Mouse (Mus musculus) hindbrain, embryonic 12.5 days (tissue): ENCODE results near the gene Auh. TPM values are rescaled to one million over a fixed set of nuclear protein-coding genes. Genes with fewer than 3 reads are reported as not detected.
A peak's percentile ranks its signal among the peaks of the same experiment; 100 is the strongest.

Experiments
- ATAC-seq: fragments of 200-750 bp; cut with Nextera tagmentation; 2 replicates; pipeline ENCODE4 v1.8.0; 2017; ENCODE audit warnings: moderate TSS enrichment; ENCODE audit not compliant: low FRiP score
- H3K27ac ChIP-seq: fragments of 300-500 bp; sonication (generic); 2 replicates; pipeline ENCODE4 v1.5.1; 2016; ENCODE audit warnings: mild to moderate bottlenecking
- H3K27me3 ChIP-seq: fragments of 300-500 bp; sonication (generic); 2 replicates; pipeline ENCODE4 v1.6.1; 2016; ENCODE audit warnings: mild to moderate bottlenecking
- H3K36me3 ChIP-seq: fragments of 300-500 bp; sonication (generic); 2 replicates; pipeline ENCODE4 v1.6.1; 2016; ENCODE audit warnings: mild to moderate bottlenecking
- H3K4me1 ChIP-seq: fragments of 300-500 bp; sonication (generic); 2 replicates; pipeline ENCODE4 v1.6.1; 2016
- H3K4me2 ChIP-seq: fragments of 300-500 bp; sonication (generic); replicated peaks from 2 replicates; pipeline ENCODE4 v1.6.1; 2016; ENCODE audit warnings: mild to moderate bottlenecking
- H3K4me3 ChIP-seq: fragments of 300-500 bp; sonication (generic); 2 replicates; pipeline ENCODE4 v1.5.1; 2016; ENCODE audit warnings: mild to moderate bottlenecking
- H3K9ac ChIP-seq: fragments of 300-500 bp; sonication (generic); 2 replicates; pipeline ENCODE4 v1.6.1; 2016; ENCODE audit warnings: mild to moderate bottlenecking, moderate library complexity
- H3K9me3 ChIP-seq: fragments of 300-500 bp; sonication (generic); replicated peaks from 2 replicates; pipeline ENCODE4 v1.6.1; 2016; ENCODE audit warnings: mild to moderate bottlenecking
- WGBS: fragments of 180-500 bp; shearing (Covaris S2); methylation state at CpG from one replicate; pipeline ENCODE4 v1.1.7; 2016; 5-methylcytosine and 5-hydroxymethylcytosine counted together
- polyA plus RNA-seq: library from polyadenylated mRNA; unstranded; fragments of >200 nt; fragmentation: Nextera tagmentation; extraction: Ambion mirVana; gene quantifications from 2 replicates; pipeline ENCODE4 v1.2.1, GENCODE M21; 2016

The Auh gene
- polyA plus RNA-seq, result 47.7 and 50.6 TPM in 2 replicates

GRCm38 (mm10) chr13:52929209-52930171 is at the start of gene Auh:
Gene Auh (minus strand): TSS chr13:52929681.
- peak; percentile 97 for ATAC-seq
- Histone ChIP-seq H3K4me2 (peak within 1 kb of the TSS; percentile 59), H3K9me3 (no peaks in the 10 kb centered on the region), H3K9ac (peak within 1 kb of the TSS; percentile 75), H3K4me3 (peak within 1 kb of the TSS; percentile 83), H3K36me3 (no peaks in the 10 kb centered on the region), H3K27ac (peak within 1 kb of the TSS; percentile 89), H3K4me1 (peaks cover 21% of the 10 kb centered on the region), H3K27me3 (no peaks in the 10 kb centered on the region)
- WGBS, result under 1% methylated on average over 62 of the region's 63 CpGs

- ATAC-seq, result peak; percentile 17
- peak overlapping the region; percentile 95 for H3K27ac ChIP-seq
- no peaks in the 10 kb centered on the region for H3K9me3 ChIP-seq
- 2% methylated on average over 42 of the region's 64 CpGs for WGBS
- H3K4me3 ChIP-seq, result peak overlapping the region; percentile 84
- H3K36me3 ChIP-seq, result no peaks in the 10 kb centered on the region
- peaks cover 6% of the 10 kb centered on the region; the same call in 1 of the 2 replicates for H3K27me3 ChIP-seq
- H3K4me1 ChIP-seq, result peaks cover 35% of the 10 kb centered on the region
- peak overlapping the region; percentile 91 for H3K9ac ChIP-seq
- H3K4me2 ChIP-seq, result peak overlapping the region; percentile 94
These were observed 49.0 kb upstream of the Auh start for GRCm38 (mm10) chr13:52978321-52978981.

DNA sequence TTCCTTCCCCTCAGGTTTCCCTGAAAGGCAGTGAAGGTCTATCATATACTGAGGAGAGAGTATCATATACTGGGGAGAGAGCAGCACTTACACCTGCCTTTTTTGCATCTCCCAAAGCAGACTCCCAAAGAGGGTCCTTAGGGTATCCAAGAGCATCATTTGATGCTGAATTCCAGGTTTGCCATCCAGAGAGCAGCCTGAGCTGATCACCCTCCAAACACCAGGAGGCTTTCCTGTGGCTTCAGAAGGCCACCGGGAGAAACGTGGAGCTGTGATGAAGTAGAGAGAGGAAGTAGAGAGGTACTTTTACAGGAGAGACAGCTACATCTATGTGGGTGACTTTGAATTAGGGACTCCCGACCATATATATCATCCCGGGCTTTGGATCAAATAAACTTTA is 48.3 kb upstream of the Auh start:
- H3K4me1 ChIP-seq, result peaks cover 35% of the 10 kb centered on the region
- H3K9ac ChIP-seq, result peak overlapping the region; percentile 91
- H3K9me3 ChIP-seq, result no peaks in the 10 kb centered on the region
- no peak for ATAC-seq
- peak overlapping the region; percentile 95 for H3K27ac ChIP-seq
- peak overlapping the region; percentile 84 for H3K4me3 ChIP-seq
- no peaks in the 10 kb centered on the region for H3K36me3 ChIP-seq
- H3K4me2 ChIP-seq, result peak overlapping the region; percentile 94
- WGBS, result 29% methylated on average over 4 of the region's 4 CpGs
- H3K27me3 ChIP-seq, result peaks cover 6% of the 10 kb centered on the region; the same call in 1 of the 2 replicates

- Histone ChIP-seq H3K9ac (no peak overlapping the region), H3K4me1 (peaks cover 33% of the 10 kb centered on the region), H3K27ac (peak overlapping the region; percentile 95; the same call in 1 of the 2 replicates), H3K4me2 (peak overlapping the region; percentile 94), H3K27me3 (peaks cover 6% of the 10 kb centered on the region; the same call in 1 of the 2 replicates), H3K9me3 (no peaks in the 10 kb centered on the region), H3K4me3 (peak overlapping the region; percentile 84), H3K36me3 (no peaks in the 10 kb centered on the region)
- 67% methylated on average over 9 of the region's 9 CpGs for WGBS
- ATAC-seq, result no peak
These were observed 47.7 kb upstream of the Auh start for GRCm38 (mm10) chr13:52977221-52977609.

GRCm38 (mm10) chr13:52976510-52977220 is 47.2 kb upstream of the Auh start:
- Histone ChIP-seq H3K4me3 (peak overlapping the region; percentile 2), H3K9ac (peak overlapping the region; percentile 35), H3K9me3 (no peaks in the 10 kb centered on the region), H3K27ac (0 out of 2 replicates have a peak overlapping the region, but pooled peaks have one; percentile 9), H3K4me1 (peaks cover 27% of the 10 kb centered on the region), H3K27me3 (peaks cover 2% of the 10 kb centered on the region; the same call in 1 of the 2 replicates), H3K36me3 (no peaks in the 10 kb centered on the region), H3K4me2 (peak overlapping the region; percentile 94)
- ATAC-seq, result no peak
- 27% methylated on average over 16 of the region's 16 CpGs for WGBS

- peak overlapping the region; percentile 2; the same call in 1 of the 2 replicates for H3K4me3 ChIP-seq
- no peak overlapping the region for H3K27ac ChIP-seq
- H3K9ac ChIP-seq, result no peak overlapping the region
- peaks cover 26% of the 10 kb centered on the region for H3K4me1 ChIP-seq
- peak overlapping the region; percentile 94; the same call in 1 of the 2 replicates for H3K4me2 ChIP-seq
- no peaks in the 10 kb centered on the region for H3K27me3 ChIP-seq
- H3K9me3 ChIP-seq, result no peaks in the 10 kb centered on the region
- 38% methylated on average over 8 of the region's 8 CpGs for WGBS
- ATAC-seq, result no peak
- H3K36me3 ChIP-seq, result no peaks in the 10 kb centered on the region
These were observed 46.6 kb upstream of the Auh start for GRCm38 (mm10) chr13:52976130-52976509.

DNA sequence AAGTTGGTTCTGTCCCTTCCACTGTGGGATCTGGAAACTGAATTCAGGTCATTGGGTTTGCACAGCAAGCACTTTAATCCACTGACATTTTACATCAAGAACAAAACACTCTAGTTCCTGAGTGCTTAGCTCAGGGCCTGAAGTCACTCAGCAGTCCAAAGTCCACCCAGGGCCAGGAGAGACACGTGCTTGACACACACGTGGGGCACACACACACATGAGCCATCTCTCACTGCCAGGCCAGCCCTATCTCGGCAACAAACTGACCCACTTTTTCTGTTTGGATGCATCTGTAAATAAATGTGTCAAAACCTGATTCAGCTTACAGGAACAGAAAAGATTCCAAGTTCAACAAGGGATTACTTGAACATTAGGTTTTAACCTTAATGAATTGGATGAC is 45.2 kb upstream of the Auh start:
- ATAC-seq, result no peak
- Histone ChIP-seq H3K9ac (no peak overlapping the region), H3K27me3 (no peaks in the 10 kb centered on the region), H3K4me3 (no peak overlapping the region), H3K27ac (no peak overlapping the region), H3K36me3 (no peaks in the 10 kb centered on the region), H3K9me3 (no peaks in the 10 kb centered on the region), H3K4me1 (peaks cover 26% of the 10 kb centered on the region), H3K4me2 (no peak overlapping the region)
- 84% methylated on average over 3 of the region's 3 CpGs for WGBS

DNA sequence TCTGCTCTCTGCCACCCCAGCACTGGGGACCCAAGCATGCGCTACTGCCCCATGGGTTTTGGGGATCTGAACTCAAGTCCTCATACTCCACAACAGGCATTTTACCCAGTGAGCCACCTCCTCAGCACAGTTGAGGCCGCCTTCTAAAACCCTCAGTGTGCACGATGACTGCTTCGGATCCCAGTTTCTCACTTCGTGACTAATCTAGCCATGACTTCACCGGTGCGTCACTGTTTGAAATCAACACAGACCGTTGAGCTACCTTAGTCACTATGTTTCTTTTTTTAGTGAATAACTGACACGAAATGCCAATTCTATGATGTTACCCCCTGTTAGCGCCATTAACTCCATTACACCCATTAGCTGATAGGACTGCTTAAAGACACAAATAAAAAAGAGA is 43.9 kb upstream of the Auh start:
- Histone ChIP-seq H3K4me1 (peaks cover 26% of the 10 kb centered on the region), H3K4me3 (no peak overlapping the region), H3K4me2 (no peak overlapping the region), H3K9me3 (no peaks in the 10 kb centered on the region), H3K27ac (no peak overlapping the region), H3K27me3 (no peaks in the 10 kb centered on the region), H3K36me3 (peaks cover 4% of the 10 kb centered on the region), H3K9ac (no peak overlapping the region)
- ATAC-seq, result no peak
- 95% methylated on average over 10 of the region's 10 CpGs for WGBS

DNA sequence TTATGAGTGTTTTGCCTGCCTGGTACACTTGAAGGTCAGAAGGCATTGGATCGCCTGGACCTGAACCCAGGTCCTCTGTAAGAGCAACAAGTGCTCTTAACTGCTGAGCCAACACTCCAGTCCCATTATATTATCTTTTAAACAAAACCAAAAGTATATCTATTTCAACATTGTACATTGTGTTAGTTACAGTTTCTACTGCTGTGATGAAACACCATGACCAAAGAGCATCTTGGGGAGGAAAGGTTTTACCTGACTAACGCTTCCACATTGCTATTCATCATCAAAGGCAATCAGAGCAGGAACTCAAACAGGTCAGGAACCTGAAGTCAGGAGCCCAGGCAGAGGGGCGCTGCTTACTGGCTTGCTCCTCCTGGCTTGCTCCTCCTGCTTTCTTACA is 43.1 kb upstream of the Auh start:
- Histone ChIP-seq H3K9me3 (no peaks in the 10 kb centered on the region), H3K27ac (no peak overlapping the region), H3K9ac (no peak overlapping the region), H3K4me2 (no peak overlapping the region), H3K36me3 (peaks cover 12% of the 10 kb centered on the region), H3K27me3 (no peaks in the 10 kb centered on the region), H3K4me1 (peaks cover 24% of the 10 kb centered on the region), H3K4me3 (no peak overlapping the region)
- 93% methylated on average over 3 of the region's 3 CpGs for WGBS
- no peak for ATAC-seq

GRCm38 (mm10) chr13:52970876-52971275 is 41.4 kb upstream of the Auh start:
- no peak for ATAC-seq
- Histone ChIP-seq H3K36me3 (peaks cover 28% of the 10 kb centered on the region), H3K27me3 (no peaks in the 10 kb centered on the region), H3K4me3 (no peak overlapping the region), H3K9ac (no peak overlapping the region), H3K4me1 (peaks cover 6% of the 10 kb centered on the region), H3K27ac (no peak overlapping the region), H3K9me3 (no peaks in the 10 kb centered on the region), H3K4me2 (no peak overlapping the region)
- 89% methylated on average over 6 of the region's 6 CpGs for WGBS

- H3K9me3 ChIP-seq, result no peaks in the 10 kb centered on the region
- no peak for ATAC-seq
- no peak overlapping the region for H3K9ac ChIP-seq
- no peaks in the 10 kb centered on the region for H3K27me3 ChIP-seq
- WGBS, result 89% methylated on average over 4 of the region's 4 CpGs
- no peak overlapping the region for H3K4me3 ChIP-seq
- no peak overlapping the region for H3K4me2 ChIP-seq
- peaks cover 36% of the 10 kb centered on the region for H3K36me3 ChIP-seq
- H3K27ac ChIP-seq, result no peak overlapping the region
- no peaks in the 10 kb centered on the region for H3K4me1 ChIP-seq
These were observed 33.4 kb upstream of the Auh start for GRCm38 (mm10) chr13:52962922-52963321.

DNA sequence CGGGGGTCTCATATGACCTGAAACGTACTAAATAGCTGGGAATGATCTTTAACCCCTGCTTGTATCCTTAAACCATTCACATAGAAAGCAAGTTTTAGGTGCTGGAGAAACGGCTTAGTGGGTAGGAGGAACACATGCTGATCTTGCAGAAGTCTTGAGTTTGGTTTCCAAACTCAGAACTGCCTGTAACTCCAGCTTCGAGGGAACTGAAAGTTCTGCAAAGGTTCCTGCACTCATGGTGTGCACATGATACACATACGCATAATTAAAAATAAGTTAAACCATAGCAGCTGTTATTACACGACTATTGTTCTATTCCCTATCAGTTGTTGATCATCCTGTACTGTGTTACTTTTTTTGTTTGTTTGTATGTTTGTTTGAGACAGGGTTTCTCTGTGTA is 32.9 kb upstream of the Auh start:
- no peak overlapping the region for H3K4me3 ChIP-seq
- WGBS, result 92% methylated on average over 6 of the region's 6 CpGs
- H3K4me2 ChIP-seq, result no peak overlapping the region
- H3K36me3 ChIP-seq, result peaks cover 30% of the 10 kb centered on the region
- no peak overlapping the region for H3K27ac ChIP-seq
- no peaks in the 10 kb centered on the region for H3K9me3 ChIP-seq
- ATAC-seq, result no peak
- no peaks in the 10 kb centered on the region for H3K4me1 ChIP-seq
- no peaks in the 10 kb centered on the region for H3K27me3 ChIP-seq
- H3K9ac ChIP-seq, result no peak overlapping the region
